16 mouse cellular contexts compared by ENCODE assay signal in genomic region chr12:98961415-98961814, GRCm38 (mm10). TPM values are rescaled to one million over a fixed set of nuclear protein-coding genes. Genes with fewer than 3 reads are reported as not detected.
DNase-seq lines count a peak whose midpoint lies in the region; ATAC-seq lines count a peak whose summit lies in the region.
"Had no signal": no experiment of that assay in that cellular context is flagged by ENCODE, and none has a peak within 500 bp of the region (broad histone marks: within the 10 kb centered on the region; RNA-seq: fewer than 3 reads in every experiment).

No protein-coding gene starts in this region.

- H3K27ac ChIP-seq in hindbrain, embryonic 11.5 days (ENCODE audit: low read depth, low read length), result no peak overlapping the region
- H3K27ac ChIP-seq: embryonic facial prominence, embryonic 13.5 days; hindbrain, embryonic 12.5 days; neural tube, embryonic 12.5 days had no signal

- H3K4me2 ChIP-seq in hindbrain, embryonic 11.5 days (replicated peaks; ENCODE audit: low read depth, low read length), result no peak overlapping the region
- H3K4me2 ChIP-seq: embryonic facial prominence, embryonic 13.5 days; hindbrain, embryonic 12.5 days; lung, embryonic 14.5 days; neural tube, embryonic 12.5 days had no signal

- no peak for ATAC-seq in hindbrain, embryonic 11.5 days (ENCODE audit: low FRiP score)
- no peak for ATAC-seq in inflammation-experienced regulatory T-cells, adult 6 months

- intact Hi-C loops in heart, postnatal 25 days (cut with DNase I), result no loop called here

- DNase-seq in heart, adult 11 months, result peak; percentile 42
- no peak for DNase-seq in heart, postnatal 25 days (ENCODE audit: low spot score)
- DNase-seq in right cerebral cortex, postnatal 10 days (ENCODE audit: low spot score in 2 of 2), result peak; percentile 37 to 45
- DNase-seq in right cerebral cortex, postnatal 36 days (ENCODE audit: low spot score in 2 of 2), result no peak
- DNase-seq in cerebellum, postnatal 25 days, result peak; percentile 37 to 39
- DNase-seq in hindbrain, embryonic 11.5 days (ENCODE audit: low spot score), result no peak
- DNase-seq: adrenal gland, postnatal 14 days; kidney, adult 2 months; kidney, postnatal 4 days; liver; lung, embryonic 14.5 days had no signal

- H3K36me3 ChIP-seq in hindbrain, embryonic 11.5 days (ENCODE audit: control insufficient read depth, insufficient read depth, low read length), result no peaks in the 10 kb centered on the region

- no peaks in the 10 kb centered on the region for H3K27me3 ChIP-seq in hindbrain, embryonic 11.5 days (ENCODE audit: control insufficient read depth, insufficient read depth, low read length)
- H3K27me3 ChIP-seq: embryonic facial prominence, embryonic 13.5 days; hindbrain, embryonic 12.5 days; neural tube, embryonic 12.5 days had no signal

- no peaks in the 10 kb centered on the region for H3K4me1 ChIP-seq in hindbrain, embryonic 11.5 days (replicated peaks; ENCODE audit: control insufficient read depth, insufficient read depth, low read length)
- H3K4me1 ChIP-seq: embryonic facial prominence, embryonic 13.5 days had no signal

- no peak overlapping the region for H3K9ac ChIP-seq in hindbrain, embryonic 11.5 days (ENCODE audit: low read depth, low read length)
- H3K9ac ChIP-seq: embryonic facial prominence, embryonic 13.5 days; hindbrain, embryonic 12.5 days; lung, embryonic 14.5 days; neural tube, embryonic 12.5 days had no signal

- no peaks in the 10 kb centered on the region for H3K9me3 ChIP-seq in hindbrain, embryonic 11.5 days (ENCODE audit: control insufficient read depth, low read length)
- H3K9me3 ChIP-seq: embryonic facial prominence, embryonic 13.5 days; hindbrain, embryonic 12.5 days; neural tube, embryonic 12.5 days had no signal

- no peak overlapping the region for H3K4me3 ChIP-seq in hindbrain, embryonic 11.5 days (ENCODE audit: low read depth, low read length)
- H3K4me3 ChIP-seq: embryonic facial prominence, embryonic 13.5 days; hindbrain, embryonic 12.5 days; neural tube, embryonic 12.5 days had no signal

- 94% methylated on average over 4 of the region's 4 CpGs for WGBS in hindbrain, embryonic 11.5 days

RNA-seq across cellular contexts. Expression of gene Ttc8, which starts 41.0 kb away (rescaled TPM):
- total RNA-seq in heart, postnatal 25 days (2021), result 1 to 10 TPM; 3.9 to 5.2 TPM
- 40.4 and 43.4 TPM in 2 replicates for polyA plus RNA-seq in hindbrain, embryonic 11.5 days (2014; fragmentation: Nextera tagmentation; extraction: Ambion mirVana)
- polyA plus RNA-seq in inflammation-experienced regulatory T-cells, adult 6 months (2017; shearing (Covaris generic)), result 1 to 10 TPM; 1.9 to 7.9 (median 5.7) TPM
- total RNA-seq: MEL had no signal

Comparison
In these comparisons a context has a peak if more than half of its experiments do, and no peak if none do; other contexts are left out.
1. DNase-seq: peak in heart, adult 11 months (single experiment), right cerebral cortex, postnatal 10 days (2 of 2) and cerebellum, postnatal 25 days (2 of 2); none in heart, postnatal 25 days (single experiment), right cerebral cortex, postnatal 36 days (0 of 2) and hindbrain, embryonic 11.5 days (single experiment).